Comparison of ENCODE assay signal across 9 mouse cellular contexts in genomic region chr14:30888271-30888732, GRCm38 (mm10). TPM values are rescaled to one million over a fixed set of nuclear protein-coding genes. Genes with fewer than 3 reads are reported as not detected.
DNase-seq lines count a peak whose midpoint lies in the region.
"Had no signal": no experiment of that assay in that cellular context is flagged by ENCODE, and none has a peak within 500 bp of the region (broad histone marks: within the 10 kb centered on the region; RNA-seq: fewer than 3 reads in every experiment).

No protein-coding gene starts in this region.

- DNase-seq in right cerebral cortex, postnatal 4 days, result peak; percentile 26
- no peak for DNase-seq in right cerebral cortex, adult 18-20 months
- peak; percentile 68 for DNase-seq in brain, adult 2 months (ENCODE audit: low read depth, low spot score)
- DNase-seq in heart, adult 9 months (ENCODE audit: low spot score in 2 of 2), result peak; percentile 64 to 67
- DNase-seq in kidney, postnatal 14 days, result peak; percentile 76
- no peak for DNase-seq in right cerebral cortex, postnatal 14 days
- DNase-seq in left cerebral cortex, postnatal 25 days (ENCODE audit: low spot score in 2 of 2), result no peak

- H3K27me3 ChIP-seq in megakaryocyte, embryonic 14.5 days (replicated peaks), result peaks cover 59% of the 10 kb centered on the region

- H3K4me1 ChIP-seq in megakaryocyte, embryonic 14.5 days, result peaks cover 19% of the 10 kb centered on the region

- peak overlapping the region; percentile 51 for H3K4me3 ChIP-seq in megakaryocyte, embryonic 14.5 days (replicated peaks)

- no peaks in the 10 kb centered on the region for H3K9me3 ChIP-seq in megakaryocyte, embryonic 14.5 days

- H3K36me3 ChIP-seq in megakaryocyte, embryonic 14.5 days (replicated peaks; ENCODE audit: low read length), result no peaks in the 10 kb centered on the region

- intact Hi-C loops in left cerebral cortex, postnatal 25 days (cut with DNase I), result no loop called here

RNA-seq across cellular contexts. Expression of gene Itih4, which starts 2.0 kb away (rescaled TPM):
- polyA plus RNA-seq in megakaryocyte, embryonic 14.5 days (2012; ENCODE audit: insufficient read depth, low replicate concordance), result 0.04 TPM in 1 of 2 replicates, not detected in the other
- under 1 TPM; 0.11 to 0.30 TPM for total RNA-seq in left cerebral cortex, postnatal 25 days (2021)

RNA-seq across cellular contexts. Expression of gene Mustn1, which starts 9.3 kb away (rescaled TPM):
- 4.1 TPM in 1 of 2 replicates, not detected in the other for polyA plus RNA-seq in megakaryocyte, embryonic 14.5 days (2012; ENCODE audit: insufficient read depth, low replicate concordance)
- total RNA-seq in left cerebral cortex, postnatal 25 days (2021), result 1 to 10 TPM; 3.1 to 3.8 TPM

RNA-seq across cellular contexts. Expression of gene Itih3, which starts 35.3 kb away (rescaled TPM):
- not detected in 2 replicates for polyA plus RNA-seq in megakaryocyte, embryonic 14.5 days (2012; ENCODE audit: insufficient read depth, low replicate concordance)
- 10 to 100 TPM; 17.2 to 22.3 TPM for total RNA-seq in left cerebral cortex, postnatal 25 days (2021)

RNA-seq across cellular contexts. Expression of gene Itih1, which starts 54.8 kb away (rescaled TPM):
- 0.20 TPM in 1 of 2 replicates, not detected in the other for polyA plus RNA-seq in megakaryocyte, embryonic 14.5 days (2012; ENCODE audit: insufficient read depth, low replicate concordance)
- not detected for total RNA-seq in left cerebral cortex, postnatal 25 days (2021)
- polyA plus RNA-seq: neural tube, embryonic 14.5 days had no signal

Comparison
In these comparisons a context has a peak if more than half of its experiments do, and no peak if none do; other contexts are left out.
1. DNase-seq: peak in right cerebral cortex, postnatal 4 days (single experiment), brain, adult 2 months (single experiment), heart, adult 9 months (2 of 2) and kidney, postnatal 14 days (single experiment); none in right cerebral cortex, adult 18-20 months (single experiment), right cerebral cortex, postnatal 14 days (single experiment) and left cerebral cortex, postnatal 25 days (0 of 2).